Mouse (Mus musculus): ENCODE results near the gene Hk2. TPM values are rescaled to one million over a fixed set of nuclear protein-coding genes. Genes with fewer than 3 reads are reported as not detected.
"Not testable (repeated sequence)": the region's sequence is repeated elsewhere in the genome, so short reads cannot be mapped to it uniquely, and the experiment has no call there.

The Hk2 gene
- polyA plus RNA-seq, 1 experiment = 7.5 TPM

- no peak for DNase-seq (ENCODE audit: low spot score)
Observed at GRCm38 (mm10) chr6:82689474-82689873, 84.8 kb downstream of the Hk2 start.

- DNase-seq (ENCODE audit: low spot score) = not testable (repeated sequence)
Observed at GRCm38 (mm10) chr6:82688586-82688985, 85.7 kb downstream of the Hk2 start.

- no peak for DNase-seq (ENCODE audit: low spot score)
Observed at GRCm38 (mm10) chr6:82684136-82684535, 90.1 kb downstream of the Hk2 start.

- not testable (repeated sequence) for DNase-seq (ENCODE audit: low spot score)
Observed at GRCm38 (mm10) chr6:82679286-82679685, 95.0 kb downstream of the Hk2 start.

GRCm38 (mm10) chr6:82677629-82678028, 96.6 kb downstream of the Hk2 start:
- DNase-seq (ENCODE audit: low spot score) = not testable (repeated sequence)

Other genes with a start within 250 kb of the Hk2 start
- 28.1 and 33.5 TPM in 2 replicates for gene Pole4, start 69.1 kb downstream of the Hk2 start, polyA plus RNA-seq (2012; rRNA removed)
- 0.31 and 0.43 TPM in 2 replicates for gene Sema4f, start 165.3 kb upstream of the Hk2 start, polyA plus RNA-seq (2012; rRNA removed)
- 0.30 and 0.62 TPM in 2 replicates for gene M1ap, start 172.4 kb upstream of the Hk2 start, polyA plus RNA-seq (2012; rRNA removed)